Mouse (Mus musculus) frontal cortex, adult 2 months (tissue): ENCODE results near the gene Tnip1. TPM values are rescaled to one million over a fixed set of nuclear protein-coding genes. Genes with fewer than 3 reads are reported as not detected.
"Not testable (repeated sequence)": the region's sequence is repeated elsewhere in the genome, so short reads cannot be mapped to it uniquely, and the experiment has no call there.

ENCODE experiments used
- DNase-seq, 2 experiments: peaks; one replicate each; pipeline ENCODE4 v3.0.0; 2022; ENCODE audit warnings: low spot score in 1 of 2; ENCODE audit errors: extremely low spot score in 1 of 2
- polyA plus RNA-seq: library from polyadenylated mRNA; depleted of rRNA; stranded (reverse); fragments of >200 nt; gene quantifications from 2 replicates; pipeline ENCODE4 v1.2.3, GENCODE M21; 2012

Gene Tnip1
- polyA plus RNA-seq, 1 experiment: 21.9 TPM

DNA sequence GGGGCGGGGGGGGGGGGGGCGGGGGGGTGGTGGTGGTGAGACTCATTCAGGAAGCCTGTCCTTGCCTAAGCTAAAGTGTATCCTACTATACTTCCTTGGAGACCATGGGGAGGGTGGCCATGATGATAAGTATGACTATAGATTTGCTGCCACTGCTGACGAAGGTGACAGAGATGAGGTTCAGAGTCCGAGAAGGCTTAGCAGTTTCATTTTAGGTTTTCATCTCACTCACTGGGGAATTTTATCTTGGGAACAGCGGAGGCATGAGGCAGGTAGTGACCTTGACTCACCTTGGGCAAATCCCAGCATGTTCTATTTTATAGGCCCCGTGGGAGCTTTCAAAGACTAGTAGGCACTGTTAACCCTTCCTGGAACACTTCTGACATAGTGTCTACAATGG is 10.1 kb upstream of the Tnip1 start:
- DNase-seq: no peak

DNA sequence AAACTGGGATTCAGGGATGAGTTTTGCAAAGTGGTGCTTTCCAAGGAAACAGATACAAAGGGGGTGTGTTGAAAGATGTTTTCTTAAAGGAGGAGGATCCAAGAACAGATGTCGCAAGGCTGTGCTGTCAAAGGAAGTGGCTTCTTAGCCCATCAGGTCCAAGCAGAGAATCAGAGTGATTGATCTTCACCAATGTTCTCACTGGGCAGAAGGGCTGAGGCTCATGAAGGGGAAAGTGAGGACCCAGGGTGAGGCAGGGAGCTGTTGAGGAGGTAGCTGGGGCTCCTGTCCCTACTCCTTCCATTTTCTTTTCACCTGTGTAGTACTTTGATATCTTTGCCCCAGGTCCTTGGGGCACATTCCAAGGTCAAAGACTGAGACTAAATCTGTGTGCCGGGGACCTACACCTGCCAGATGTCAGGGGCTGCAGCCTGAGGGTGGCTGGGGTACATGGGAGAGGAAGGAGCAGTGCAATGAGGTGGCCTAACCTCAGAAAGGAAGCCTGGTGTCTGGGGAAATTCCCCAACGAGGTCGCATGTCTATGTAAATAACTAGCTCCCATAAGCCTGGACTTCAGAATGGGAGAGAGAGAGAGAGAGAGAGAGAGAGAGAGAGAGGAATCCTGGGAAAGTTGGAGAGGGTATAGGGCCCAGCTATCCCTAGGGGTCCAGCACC is 9.5 kb upstream of the Tnip1 start:
- no peak for DNase-seq

DNA sequence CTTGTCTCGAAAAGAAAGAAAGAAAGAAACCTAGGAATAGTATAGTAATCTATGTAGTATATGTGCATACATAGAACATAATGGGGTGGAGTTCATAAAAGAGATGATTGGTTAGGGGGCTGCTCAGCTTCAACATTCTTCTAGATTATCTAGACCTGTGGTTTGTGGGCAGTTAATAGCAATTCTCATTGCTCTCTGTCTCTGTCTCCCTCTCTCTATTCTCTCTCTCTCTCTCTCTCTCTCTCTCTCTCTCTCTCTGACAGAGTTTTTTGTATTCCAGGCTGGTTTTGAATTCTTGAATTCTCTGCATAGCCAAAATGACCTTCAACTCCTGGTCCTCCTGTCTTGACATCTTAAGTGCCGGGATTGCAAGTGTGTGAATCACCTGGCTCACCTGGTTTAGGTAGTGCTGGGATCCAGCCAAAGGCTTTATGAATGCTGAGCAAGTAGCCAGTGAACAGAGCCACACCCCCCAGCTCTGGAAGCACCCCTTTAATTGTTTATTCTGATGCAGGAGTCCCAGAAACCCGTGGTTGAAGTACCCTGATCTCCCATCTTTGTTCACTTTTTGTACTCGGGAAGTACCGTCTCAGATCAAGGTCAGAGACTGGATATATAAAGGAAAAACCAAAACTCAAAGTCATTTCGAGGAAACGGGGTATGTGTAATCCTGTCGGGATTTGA is 8.8 kb upstream of the Tnip1 start:
- DNase-seq: no peak

DNA sequence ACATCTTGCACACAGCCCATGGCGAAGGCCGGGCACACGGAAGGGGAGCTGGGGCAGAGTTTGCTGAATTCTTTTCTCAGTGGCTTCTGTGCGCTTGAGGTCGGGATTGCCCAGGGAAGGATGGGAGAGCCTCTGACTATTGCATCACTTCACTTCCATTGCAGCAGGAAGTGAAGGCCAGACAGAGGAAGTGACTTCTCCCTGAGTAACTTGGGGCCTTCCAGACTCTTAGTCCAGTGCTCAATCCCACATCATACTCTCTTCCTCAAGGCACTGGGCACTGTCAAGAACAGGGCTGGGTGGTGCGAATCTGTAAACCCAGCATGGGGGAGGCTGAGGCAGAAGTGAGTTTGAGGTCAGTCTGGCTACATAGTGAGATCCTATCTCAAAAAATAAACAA is 2.5 kb upstream of the Tnip1 start:
- DNase-seq: no peak

DNA sequence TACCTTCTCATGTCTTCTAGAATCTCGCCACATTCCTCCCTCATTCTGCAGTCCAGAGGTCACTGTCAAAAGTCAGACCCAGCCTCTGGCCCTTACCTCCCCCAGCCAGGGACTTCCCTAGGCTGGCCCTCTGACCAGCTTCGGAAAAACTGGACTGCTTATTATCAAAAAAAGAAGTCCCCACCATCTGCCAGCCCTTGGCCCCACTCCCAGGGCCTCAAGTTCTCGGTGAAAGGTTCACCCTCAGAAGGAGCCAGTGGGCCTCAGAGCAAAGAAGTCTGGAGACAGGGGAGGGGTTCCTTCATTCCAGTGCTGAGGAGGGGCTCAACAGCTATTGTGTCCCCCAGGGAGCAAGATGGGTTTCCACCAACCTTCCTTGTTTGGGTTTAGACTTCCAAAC is 796 bp downstream of the Tnip1 start:
- no peak for DNase-seq

DNA sequence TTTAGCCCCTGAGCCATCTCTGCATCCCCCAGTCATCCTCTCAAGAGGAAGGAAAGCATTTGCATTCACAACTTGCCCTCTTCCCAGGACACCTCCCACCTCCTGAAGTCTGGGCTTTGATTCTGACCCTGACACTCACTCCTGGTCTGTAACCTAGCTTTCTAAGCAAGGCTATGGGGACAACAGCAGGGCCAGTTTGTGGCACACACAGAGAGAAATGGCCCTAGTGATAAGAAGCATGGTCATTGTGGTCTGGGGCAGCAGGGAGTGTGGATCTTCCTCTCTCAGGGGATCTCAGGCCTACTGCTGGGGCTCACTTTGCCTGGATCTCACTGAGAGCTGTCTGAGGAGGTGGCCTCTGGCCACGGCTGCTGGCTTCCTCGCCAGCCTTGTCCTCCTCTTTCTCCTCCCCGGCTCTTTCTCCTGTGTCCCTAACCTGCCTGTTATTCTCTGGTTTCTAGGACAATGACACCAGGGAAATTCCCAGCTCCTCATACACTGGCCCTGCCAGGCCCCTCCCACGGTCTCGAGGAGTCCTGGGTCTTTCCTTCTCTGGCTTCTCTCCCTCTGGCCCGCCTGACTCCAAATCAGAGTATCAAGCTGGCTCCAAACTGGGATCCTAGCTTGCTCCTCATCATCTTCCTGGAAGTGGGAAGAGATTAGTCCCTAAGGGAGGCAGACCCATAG is 1.4 kb downstream of the Tnip1 start:
- DNase-seq: no peak

DNA sequence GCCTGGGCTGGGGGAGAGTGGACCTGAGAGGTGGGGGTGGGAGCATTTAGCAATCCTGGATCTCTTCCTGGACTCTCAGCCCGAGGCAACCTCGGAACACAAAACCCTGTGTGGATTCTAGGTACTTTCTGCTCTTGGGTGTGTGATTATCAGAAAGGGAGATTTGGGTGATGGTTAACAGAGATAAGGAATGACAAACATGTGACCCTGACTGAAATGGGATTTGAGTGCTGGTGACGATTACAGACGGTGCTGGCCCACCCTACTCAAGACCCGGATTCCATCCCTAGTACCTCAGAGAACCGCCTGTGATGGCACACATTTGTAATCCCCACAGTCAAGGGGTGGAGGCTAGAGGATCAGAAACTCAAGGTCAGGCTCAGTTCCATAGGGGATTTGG is 2.5 kb downstream of the Tnip1 start:
- no peak for DNase-seq

DNA sequence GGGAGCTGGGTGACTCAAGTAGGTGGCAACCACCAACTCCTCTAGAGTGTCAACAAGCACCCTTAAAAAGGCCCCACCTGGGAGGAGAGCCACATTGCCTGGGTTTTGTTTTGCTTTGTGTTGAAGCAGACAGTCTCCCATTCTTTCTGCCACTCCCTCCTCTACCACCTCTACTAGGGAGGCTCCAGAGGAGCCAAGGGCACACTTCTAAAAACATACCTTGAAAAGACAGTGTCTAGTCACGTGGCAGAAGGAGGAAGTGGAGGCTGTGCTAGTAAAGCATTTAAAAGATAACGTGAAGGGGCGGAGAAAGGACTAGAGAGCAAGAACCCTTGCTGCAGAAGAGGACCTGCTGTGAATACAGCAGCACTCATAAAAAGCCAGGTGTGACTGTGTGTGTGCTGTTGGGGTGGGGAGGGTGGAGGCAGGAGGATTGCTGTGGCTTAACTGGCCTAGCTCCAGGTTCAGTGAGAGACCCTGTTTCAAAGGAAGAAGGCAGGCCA is 4.1 kb downstream of the Tnip1 start:
- no peak for DNase-seq

DNA sequence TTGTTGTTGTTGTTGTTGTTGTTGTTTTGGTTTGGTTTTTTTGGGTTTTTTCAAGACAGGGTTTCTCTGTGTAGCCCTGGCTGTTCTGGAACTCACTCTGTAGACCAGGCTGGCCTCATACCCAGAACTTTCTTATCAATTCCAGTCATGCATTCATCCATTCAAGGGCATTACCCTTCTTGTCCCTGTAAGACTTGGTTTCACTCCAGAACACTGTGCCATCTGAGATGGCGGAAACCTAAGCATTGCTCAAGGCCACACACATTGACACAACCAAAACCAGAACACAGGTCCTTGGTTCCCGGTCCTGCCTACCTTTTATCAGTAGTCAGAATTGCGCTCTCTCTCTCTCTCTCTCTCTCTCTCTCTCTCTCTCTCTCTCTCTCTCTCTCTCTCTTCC is 5.0 kb downstream of the Tnip1 start:
- DNase-seq: not testable (repeated sequence)

DNA sequence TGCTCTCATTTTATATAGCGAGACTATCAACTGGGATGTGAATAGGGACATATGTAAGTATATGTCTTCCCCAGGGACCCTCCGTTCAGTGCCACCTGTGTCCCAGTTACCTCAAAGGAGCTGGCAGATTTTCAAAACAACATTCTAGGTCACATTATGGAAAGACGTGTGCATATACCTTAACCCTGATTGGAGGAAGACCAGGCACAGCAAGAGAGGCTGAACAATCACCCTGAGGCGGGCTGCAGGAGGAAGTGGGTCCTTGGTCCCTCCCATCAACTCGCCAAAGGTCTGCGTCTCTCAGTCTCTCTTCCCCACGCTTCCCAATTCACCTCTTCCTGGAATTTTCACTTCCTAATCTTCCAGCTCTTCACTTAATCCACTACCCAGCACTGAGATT is 5.8 kb downstream of the Tnip1 start:
- no peak for DNase-seq

DNA sequence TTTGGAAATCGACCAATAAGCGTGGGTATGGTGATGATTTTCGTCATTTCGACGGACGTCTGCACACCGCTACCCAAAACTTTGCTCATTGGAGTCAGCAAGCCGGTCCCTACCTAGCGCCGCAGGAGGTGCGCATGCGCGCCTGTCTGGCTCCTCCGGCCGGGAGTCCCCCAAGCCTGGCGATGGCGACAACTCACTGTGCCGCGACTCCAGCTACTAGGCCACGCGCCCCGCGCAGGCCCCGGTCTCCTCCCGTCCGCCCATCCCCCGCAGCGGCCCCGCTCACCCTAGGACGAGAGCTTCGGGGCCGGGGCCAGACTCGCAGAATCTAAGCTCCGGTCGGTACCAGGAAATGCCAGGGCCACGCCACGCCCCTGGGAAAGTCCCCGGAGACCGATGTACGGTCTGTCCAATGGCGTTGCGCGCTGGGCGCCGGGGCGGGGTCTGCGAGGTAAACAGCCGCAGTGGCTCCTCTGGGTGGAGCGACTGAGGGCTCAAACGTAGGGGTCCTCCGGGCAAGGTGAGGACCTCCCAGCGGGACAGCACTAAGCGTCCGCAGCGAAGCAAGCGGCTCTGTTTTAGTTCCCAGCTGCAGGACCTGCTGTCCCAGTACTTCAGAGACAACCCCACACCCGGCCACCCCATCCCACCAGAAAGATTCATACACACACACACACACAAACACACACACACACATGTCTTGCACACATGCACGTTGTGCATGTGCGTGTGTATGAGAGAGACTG is 6.8 kb downstream of the Tnip1 start:
- DNase-seq: peak; percentile 95 to 98

DNA sequence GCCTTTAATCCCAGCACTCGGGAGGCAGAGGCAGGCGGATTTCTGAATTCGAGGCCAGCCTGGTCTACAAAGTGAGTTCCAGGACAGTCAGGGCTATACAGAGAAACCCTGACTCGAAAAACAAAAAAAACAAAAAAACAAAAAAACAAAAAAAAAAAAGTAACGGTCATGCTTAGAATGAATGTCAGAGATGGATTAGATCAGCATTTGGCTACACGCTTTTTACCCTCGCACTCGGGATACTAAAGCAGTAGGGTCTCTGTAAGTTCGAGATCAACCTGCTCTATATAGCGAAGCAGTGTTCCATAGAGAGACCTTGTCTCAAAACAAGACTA is 7.3 kb downstream of the Tnip1 start:
- DNase-seq: not testable (repeated sequence)

DNA sequence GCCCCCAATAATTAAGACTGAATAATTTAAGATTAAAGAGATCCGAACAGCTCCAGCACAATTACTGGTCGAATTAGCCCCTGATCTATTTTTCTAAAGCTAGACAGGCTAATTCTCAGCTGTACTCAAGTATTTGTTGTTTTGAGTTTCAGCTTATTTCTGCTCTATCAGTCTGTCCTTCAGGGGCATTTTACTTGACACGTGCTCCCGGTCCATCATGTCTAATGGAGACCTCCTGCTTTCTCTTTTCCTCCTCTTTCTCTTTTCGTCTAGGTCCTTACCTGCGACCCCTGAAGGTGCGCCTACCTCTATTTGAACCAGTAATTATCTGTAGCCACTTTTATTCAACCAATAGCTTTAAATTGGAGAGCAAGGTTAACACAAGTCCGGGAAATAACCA is 8.0 kb downstream of the Tnip1 start:
- DNase-seq: no peak

DNA sequence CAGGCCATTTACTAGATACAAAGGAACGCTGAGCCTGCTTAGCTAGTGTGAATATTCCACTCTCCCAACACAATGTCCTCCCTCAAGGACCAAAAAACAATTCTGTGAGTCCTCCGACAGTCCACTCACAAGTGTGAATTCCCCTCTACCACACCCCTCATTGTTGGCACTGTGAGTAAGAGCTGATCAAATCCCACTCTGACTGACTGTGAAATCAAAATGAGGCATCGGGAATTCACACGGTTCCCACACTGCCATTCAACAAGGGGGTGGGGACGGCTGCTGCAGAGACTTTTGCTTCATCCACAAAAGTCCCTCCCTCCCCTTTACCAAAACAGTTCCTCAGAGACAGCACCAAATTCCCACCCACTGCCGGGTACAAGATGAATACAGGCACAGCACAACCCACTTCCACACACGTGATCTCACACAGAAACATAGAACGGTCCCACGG is 8.7 kb downstream of the Tnip1 start:
- peak in 1 of 2 experiments; percentile 54 for DNase-seq

DNA sequence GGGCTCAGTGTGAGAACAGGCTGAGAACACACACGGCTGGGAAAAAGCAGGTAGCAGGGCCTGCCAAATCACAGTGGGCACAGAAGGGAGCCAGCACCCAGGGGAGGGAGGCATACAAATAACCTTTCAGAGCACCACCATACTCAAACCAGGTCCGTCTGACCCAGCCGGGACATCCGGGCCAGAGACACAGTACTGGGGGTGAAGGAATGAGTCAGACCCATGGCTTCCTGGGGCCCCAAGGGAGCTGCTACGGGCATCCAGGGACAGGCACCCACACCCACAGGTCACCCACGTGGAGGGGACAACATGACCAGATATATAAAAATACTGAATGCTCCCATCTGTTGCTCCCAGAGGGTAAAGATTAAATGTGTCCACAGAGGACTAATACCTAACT is 10.1 kb downstream of the Tnip1 start:
- no peak for DNase-seq

DNA sequence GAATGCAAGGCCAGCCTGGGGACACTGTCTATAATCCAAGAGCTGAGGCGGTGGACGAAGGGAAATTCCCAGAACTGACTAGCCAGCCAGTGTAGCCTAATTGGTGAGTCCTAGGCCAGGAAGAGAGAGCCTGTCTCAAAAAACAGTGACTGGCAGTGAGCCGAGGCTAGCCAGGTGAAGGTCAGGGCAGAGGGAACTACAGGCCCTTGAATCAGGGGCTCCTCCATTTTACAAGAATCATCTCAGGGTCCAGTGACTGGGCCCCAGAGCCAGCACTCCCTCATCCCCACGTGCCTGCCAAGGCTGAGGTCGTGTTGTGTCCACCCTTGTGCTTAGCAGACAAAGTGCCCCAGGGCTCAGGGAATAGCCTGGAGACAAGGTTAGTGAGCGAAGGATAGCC is 12.0 kb downstream of the Tnip1 start:
- DNase-seq: no peak

DNA sequence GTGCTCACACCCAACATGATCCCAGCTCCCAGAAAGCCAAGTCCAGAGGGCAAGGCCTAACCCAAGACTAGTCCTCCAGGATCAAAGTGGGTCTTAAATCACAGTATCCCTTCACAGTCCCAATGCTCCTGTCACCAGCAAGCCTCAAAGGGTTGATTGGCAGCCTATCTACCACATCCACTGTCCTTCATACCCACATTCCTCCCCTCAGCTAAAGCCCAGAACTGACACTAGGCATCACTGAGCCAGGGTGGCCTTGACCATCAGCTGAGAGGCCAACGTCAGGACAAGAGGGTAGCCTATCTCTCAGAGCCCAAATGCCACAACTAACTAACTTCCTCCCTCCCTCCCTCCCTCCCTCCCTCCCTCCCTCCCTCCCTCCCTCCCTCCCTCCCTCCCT is 13.0 kb downstream of the Tnip1 start:
- DNase-seq: no peak

DNA sequence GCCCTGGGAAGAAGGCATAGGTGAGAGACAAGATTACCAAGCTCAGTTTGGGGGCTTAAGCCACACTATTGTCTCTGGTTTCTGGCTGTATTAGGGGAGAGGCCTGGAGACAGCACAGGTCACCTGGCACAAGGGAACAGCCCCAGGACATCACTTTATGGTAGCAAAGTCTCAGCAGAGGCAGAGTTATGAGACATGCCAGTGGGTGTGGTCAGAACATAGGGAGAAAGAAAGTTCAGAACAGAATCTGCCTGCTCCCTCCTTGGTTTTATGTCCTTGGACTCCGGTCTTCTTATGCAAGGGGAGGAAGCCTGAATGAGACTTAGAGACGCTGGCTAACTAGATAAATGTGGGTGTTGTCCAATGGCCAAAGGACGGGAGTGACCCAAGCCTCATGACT is 18.0 kb downstream of the Tnip1 start:
- no peak for DNase-seq

DNA sequence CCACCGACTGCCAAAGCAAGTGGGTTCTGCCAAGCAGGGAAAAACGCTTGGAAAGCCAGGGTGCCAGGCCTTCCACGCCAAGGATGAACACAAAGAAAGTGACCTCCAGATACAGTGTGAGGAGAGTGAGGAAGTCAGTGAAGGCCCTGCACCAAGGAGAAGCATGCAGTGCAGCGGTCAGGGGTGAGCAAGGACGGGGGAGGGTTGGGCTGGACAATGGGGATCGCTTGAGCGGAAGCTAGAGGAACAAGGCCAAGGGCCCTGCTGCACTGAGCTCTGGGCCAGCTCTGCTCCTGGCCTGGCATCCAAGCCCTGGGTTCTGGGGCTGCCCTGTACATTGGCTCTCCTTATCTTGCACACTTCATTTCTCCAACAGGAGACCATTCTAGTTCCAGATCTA is 22.7 kb downstream of the Tnip1 start:
- no peak for DNase-seq

DNA sequence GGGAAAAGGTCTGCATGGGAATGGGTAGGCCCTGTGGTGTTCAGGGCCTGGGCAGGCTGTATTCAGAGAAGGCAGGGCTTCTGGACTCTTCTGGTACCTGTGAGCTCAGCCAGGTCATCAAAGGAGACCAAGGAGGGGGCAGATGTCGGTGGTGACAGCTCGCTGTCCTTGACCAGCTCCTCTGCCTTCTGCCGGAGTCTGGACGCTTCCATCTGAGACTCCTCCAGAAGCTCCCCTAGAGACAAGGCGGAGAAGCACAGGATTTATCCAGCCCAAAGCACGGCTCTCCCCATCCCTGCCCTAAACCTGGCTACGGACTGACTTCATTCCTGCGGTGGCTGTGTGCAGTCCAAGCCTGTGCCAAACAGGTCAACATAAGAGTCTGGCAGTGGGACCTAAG is 23.2 kb downstream of the Tnip1 start:
- no peak for DNase-seq

DNA sequence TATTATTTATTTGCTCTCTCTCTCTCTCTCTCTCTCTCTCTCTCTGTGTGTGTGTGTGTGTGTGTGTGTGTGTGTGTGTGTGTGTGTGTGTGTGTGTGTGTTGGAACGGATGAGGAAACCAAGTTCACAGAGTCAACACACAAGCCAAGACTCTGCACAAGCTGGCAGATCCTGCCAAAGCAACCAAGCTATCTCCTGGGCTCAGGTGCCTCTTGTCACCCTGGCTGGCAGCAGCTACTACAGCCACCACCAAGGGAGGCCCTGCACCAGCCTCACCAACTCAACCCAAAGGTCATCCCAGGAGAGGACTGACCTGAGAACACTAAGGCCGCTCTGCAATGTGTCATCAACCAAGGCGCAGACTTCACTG is 26.0 kb downstream of the Tnip1 start:
- DNase-seq: no peak
